Mouse (Mus musculus) heart, adult 2 months (tissue): Measurements from ENCODE around the gene Nxph4.

Experiments
- CTCF ChIP-seq: fragments of 200-600 bp; IDR thresholded peaks from 2 replicates; pipeline ENCODE4 v1.8.1; 2022; ENCODE audit warnings: antibody characterized with exemption, mild to moderate bottlenecking, moderate library complexity
- EP300 ChIP-seq: fragments of 200-500 bp; IDR thresholded peaks from 2 replicates; pipeline ENCODE4 v1.6.1; 2011; ENCODE audit warnings: low read depth, low read length, control low read depth; ENCODE audit not compliant: insufficient read depth

- no peak for TF ChIP-seq CTCF
- no peak for TF ChIP-seq EP300
Measured at GRCm38 (mm10) chr10:127583649-127584048, 49.3 kb upstream of the Nxph4 start.
